Mouse (Mus musculus): ENCODE measurements around the gene Creb3l2. TPM values are rescaled to one million over a fixed set of nuclear protein-coding genes. Genes with fewer than 3 reads are reported as not detected.

Creb3l2 gene
- polyA plus RNA-seq, 1 experiment from 2014 or later = 28.0 TPM

- H3K27me3 ChIP-seq = no peaks in the 10 kb centered on the region
- H3K36me3 ChIP-seq = no peaks in the 10 kb centered on the region
- no peak overlapping the region for H3K4me3 ChIP-seq
- H3K27ac ChIP-seq = no peak overlapping the region
- ATAC-seq (ENCODE audit: borderline replicate concordance, extremely low read depth, low FRiP score, low TSS enrichment) = no peak
- no peaks in the 10 kb centered on the region for H3K9me3 ChIP-seq
- H3K9ac ChIP-seq = no peak overlapping the region
- H3K4me2 ChIP-seq = no peak overlapping the region
- no peaks in the 10 kb centered on the region for H3K4me1 ChIP-seq
These were observed 126.5 kb downstream of the Creb3l2 start for GRCm38 (mm10) chr6:37315440-37315839.

DNA sequence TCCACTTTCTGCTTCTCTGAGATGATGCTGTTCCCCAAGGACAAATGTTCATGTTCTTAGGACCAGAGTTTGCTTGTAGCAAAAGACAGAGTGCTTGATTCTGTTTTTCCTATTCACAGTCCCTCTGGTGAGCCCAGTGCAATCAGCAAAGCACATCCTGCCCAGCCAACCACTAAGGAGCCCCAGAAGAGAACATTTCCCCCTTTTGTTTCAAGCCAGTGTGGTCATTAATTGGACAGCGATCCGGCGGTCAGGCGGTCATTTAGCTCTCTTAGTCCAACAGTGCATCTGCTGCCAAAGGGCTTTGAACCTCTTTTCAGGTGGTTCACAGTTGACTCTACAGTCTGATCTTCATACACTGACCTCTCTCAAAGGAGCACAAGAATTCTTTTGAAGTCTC, 131.3 kb downstream of the Creb3l2 start:
- no peak overlapping the region for H3K4me2 ChIP-seq
- no peaks in the 10 kb centered on the region for H3K27me3 ChIP-seq
- ATAC-seq (ENCODE audit: borderline replicate concordance, extremely low read depth, low FRiP score, low TSS enrichment) = no peak
- H3K4me3 ChIP-seq = no peak overlapping the region
- H3K9me3 ChIP-seq = no peaks in the 10 kb centered on the region
- 93% methylated on average over 4 of the region's 4 CpGs for WGBS
- H3K27ac ChIP-seq = no peak overlapping the region
- H3K4me1 ChIP-seq = no peaks in the 10 kb centered on the region
- no peaks in the 10 kb centered on the region for H3K36me3 ChIP-seq
- H3K9ac ChIP-seq = no peak overlapping the region

GRCm38 (mm10) chr6:37306616-37307015, 135.3 kb downstream of the Creb3l2 start:
- Histone ChIP-seq H3K27me3 (peaks cover 3% of the 10 kb centered on the region), H3K4me3 (no peak overlapping the region), H3K27ac (no peak overlapping the region), H3K9ac (no peak overlapping the region), H3K4me2 (no peak overlapping the region), H3K36me3 (no peaks in the 10 kb centered on the region), H3K4me1 (no peaks in the 10 kb centered on the region), H3K9me3 (no peaks in the 10 kb centered on the region)
- no peak for ATAC-seq (ENCODE audit: borderline replicate concordance, extremely low read depth, low FRiP score, low TSS enrichment)
- WGBS = 91% methylated on average over 1 of the region's 1 CpGs

GRCm38 (mm10) chr6:37300492-37300891, 141.5 kb downstream of the Creb3l2 start:
- Histone ChIP-seq H3K4me3 (no peak overlapping the region), H3K4me1 (peaks cover 15% of the 10 kb centered on the region), H3K27ac (no peak overlapping the region), H3K27me3 (peaks cover 51% of the 10 kb centered on the region), H3K36me3 (no peaks in the 10 kb centered on the region), H3K4me2 (peak overlapping the region; percentile 96), H3K9ac (no peak overlapping the region), H3K9me3 (no peaks in the 10 kb centered on the region)
- ATAC-seq (ENCODE audit: borderline replicate concordance, extremely low read depth, low FRiP score, low TSS enrichment) = no peak
- WGBS = 13% methylated on average over 13 of the region's 13 CpGs

DNA sequence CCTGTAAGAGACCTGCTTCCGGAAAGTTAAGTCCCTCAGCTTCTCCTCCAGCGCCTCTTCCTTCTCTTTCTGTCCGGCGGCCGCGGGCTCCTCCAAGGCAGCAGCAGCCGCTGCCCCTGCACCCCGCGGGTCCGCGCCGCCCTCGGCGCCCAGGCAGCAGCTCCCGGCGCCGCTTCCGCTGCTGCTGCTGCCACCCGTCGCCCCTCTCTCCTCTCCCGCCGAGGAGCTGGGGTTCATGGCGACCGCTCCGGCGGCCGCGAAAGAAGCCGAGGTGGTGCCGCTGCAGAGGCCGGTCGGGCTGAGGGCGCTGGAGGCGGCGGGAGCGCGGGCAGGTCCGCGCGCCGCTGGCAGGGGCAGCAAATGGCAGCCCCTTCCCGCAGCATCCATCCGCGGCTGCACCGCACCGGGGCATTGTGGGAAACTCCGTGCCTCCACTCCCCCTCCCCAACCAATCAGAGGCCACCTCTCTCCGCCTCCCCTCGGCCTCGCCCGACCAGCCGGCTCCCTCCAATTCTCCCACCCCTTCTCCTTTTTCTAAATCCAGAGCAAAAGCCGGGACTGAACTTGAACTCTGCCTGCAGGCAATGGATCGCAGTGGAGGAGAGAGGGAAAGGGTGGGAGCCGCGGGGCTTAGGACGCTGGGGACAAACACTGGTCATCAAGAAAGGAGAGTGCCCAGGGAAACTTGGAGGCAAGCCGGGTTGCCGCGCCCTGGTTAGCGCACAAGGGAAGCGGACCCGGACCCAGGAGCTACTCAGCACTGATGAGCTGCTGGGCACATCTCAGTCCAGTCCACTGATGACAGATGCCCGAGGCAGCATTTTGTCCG, 142.2 kb downstream of the Creb3l2 start, which contains the start of gene Dgki:
TSS of gene Dgki (minus strand) at position 623 of the 829 bp plus-strand sequence.
- peak; percentile 65; the same call in 1 of the 2 replicates for ATAC-seq (ENCODE audit: borderline replicate concordance, extremely low read depth, low FRiP score, low TSS enrichment)
- Histone ChIP-seq H3K4me3 (peak within 1 kb of the TSS; percentile 53), H3K27ac (no peak within 1 kb of the TSS), H3K36me3 (no peaks in the 10 kb centered on the region), H3K4me1 (peaks cover 15% of the 10 kb centered on the region), H3K9me3 (no peaks in the 10 kb centered on the region), H3K4me2 (peak within 1 kb of the TSS; percentile 96), H3K27me3 (peaks cover 51% of the 10 kb centered on the region), H3K9ac (peak within 1 kb of the TSS; percentile 16; the same call in 1 of the 2 replicates)
- under 1% methylated on average over 61 of the region's 65 CpGs for WGBS

- Histone ChIP-seq H3K27me3 (peaks cover 51% of the 10 kb centered on the region), H3K4me1 (peaks cover 15% of the 10 kb centered on the region), H3K4me2 (peak overlapping the region; percentile 96), H3K27ac (no peak overlapping the region), H3K9me3 (no peaks in the 10 kb centered on the region), H3K9ac (no peak overlapping the region), H3K36me3 (no peaks in the 10 kb centered on the region), H3K4me3 (peak overlapping the region; percentile 53)
- no peak for ATAC-seq (ENCODE audit: borderline replicate concordance, extremely low read depth, low FRiP score, low TSS enrichment)
- WGBS = 37% methylated on average over 4 of the region's 4 CpGs
These were observed 143.0 kb downstream of the Creb3l2 start for GRCm38 (mm10) chr6:37298982-37299381.

GRCm38 (mm10) chr6:37297744-37298482, 144.0 kb downstream of the Creb3l2 start:
- H3K4me2 ChIP-seq = no peak overlapping the region
- no peak for ATAC-seq (ENCODE audit: borderline replicate concordance, extremely low read depth, low FRiP score, low TSS enrichment)
- no peaks in the 10 kb centered on the region for H3K9me3 ChIP-seq
- H3K36me3 ChIP-seq = no peaks in the 10 kb centered on the region
- no peak overlapping the region for H3K4me3 ChIP-seq
- peaks cover 15% of the 10 kb centered on the region for H3K4me1 ChIP-seq
- H3K9ac ChIP-seq = no peak overlapping the region
- H3K27ac ChIP-seq = no peak overlapping the region
- WGBS = 48% methylated on average over 8 of the region's 8 CpGs
- H3K27me3 ChIP-seq = peaks cover 51% of the 10 kb centered on the region

DNA sequence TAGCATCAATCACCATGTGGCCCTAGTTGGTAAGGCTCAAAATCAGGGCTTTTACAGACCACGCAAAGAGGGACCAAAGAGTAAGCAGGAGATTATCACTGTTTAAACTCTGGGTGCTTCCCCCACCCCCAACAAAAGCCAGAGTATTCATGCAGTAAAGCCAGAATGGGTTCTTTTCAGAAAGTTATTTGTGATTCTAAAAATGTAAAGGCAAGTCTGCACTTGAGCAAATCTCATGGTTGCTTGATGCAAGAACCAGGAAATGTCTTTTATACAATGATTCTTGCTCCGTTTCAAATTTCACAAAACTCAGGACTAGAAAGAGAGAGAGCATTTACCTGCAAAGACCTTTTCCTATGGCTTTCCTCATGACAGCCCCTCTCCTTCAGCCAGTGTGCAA, 149.9 kb downstream of the Creb3l2 start:
- Histone ChIP-seq H3K4me3 (no peak overlapping the region), H3K36me3 (no peaks in the 10 kb centered on the region), H3K9me3 (no peaks in the 10 kb centered on the region), H3K4me2 (no peak overlapping the region), H3K4me1 (no peaks in the 10 kb centered on the region), H3K27me3 (peaks cover 3% of the 10 kb centered on the region; the same call in 1 of the 2 replicates), H3K27ac (no peak overlapping the region), H3K9ac (no peak overlapping the region)
- 62% methylated on average over 2 of the region's 2 CpGs for WGBS
- no peak for ATAC-seq (ENCODE audit: borderline replicate concordance, extremely low read depth, low FRiP score, low TSS enrichment)

DNA sequence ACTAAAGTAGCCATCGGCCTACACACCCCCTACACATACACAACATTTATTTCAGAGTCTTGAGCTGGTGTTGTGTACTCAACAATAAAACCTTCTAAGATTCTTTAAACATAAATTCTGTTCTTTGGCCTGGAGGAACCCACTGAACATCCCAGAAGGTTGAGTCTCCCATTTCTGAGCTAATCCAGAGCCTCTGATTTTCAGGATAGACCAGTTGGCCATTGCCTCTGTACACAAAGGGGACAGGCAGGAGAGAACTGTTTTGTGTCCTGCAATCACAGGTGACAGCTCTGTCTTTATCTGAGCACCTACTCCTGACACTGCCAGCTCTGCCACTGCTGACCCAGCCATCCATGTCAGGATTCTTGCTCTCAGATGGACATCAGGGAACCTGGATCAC, 150.8 kb downstream of the Creb3l2 start:
- Histone ChIP-seq H3K27me3 (no peaks in the 10 kb centered on the region), H3K36me3 (no peaks in the 10 kb centered on the region), H3K4me3 (no peak overlapping the region), H3K4me1 (no peaks in the 10 kb centered on the region), H3K9me3 (no peaks in the 10 kb centered on the region), H3K27ac (no peak overlapping the region), H3K9ac (no peak overlapping the region), H3K4me2 (no peak overlapping the region)
- no peak for ATAC-seq (ENCODE audit: borderline replicate concordance, extremely low read depth, low FRiP score, low TSS enrichment)
- 89% methylated on average over 1 of the region's 1 CpGs for WGBS

DNA sequence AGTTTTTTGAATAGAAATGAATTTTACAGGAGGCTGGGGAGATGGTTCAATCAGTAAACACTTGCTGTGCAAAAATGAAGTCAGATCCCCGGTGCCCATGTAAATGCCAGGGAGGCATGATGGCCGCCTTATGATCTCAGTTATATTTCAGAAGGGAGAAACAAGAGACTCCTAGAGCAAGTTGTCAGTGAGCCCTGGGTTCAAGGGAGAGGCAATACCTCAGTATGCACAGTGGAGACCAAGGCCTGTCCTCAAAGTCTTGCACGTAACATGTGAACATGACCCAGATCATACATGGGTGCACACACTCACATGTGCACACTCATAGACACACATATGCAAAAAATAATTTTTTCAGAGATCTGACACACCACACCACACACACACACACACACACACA, 151.3 kb downstream of the Creb3l2 start:
- no peak overlapping the region for H3K4me3 ChIP-seq
- no peaks in the 10 kb centered on the region for H3K4me1 ChIP-seq
- no peaks in the 10 kb centered on the region for H3K9me3 ChIP-seq
- H3K27ac ChIP-seq = no peak overlapping the region
- H3K36me3 ChIP-seq = no peaks in the 10 kb centered on the region
- H3K27me3 ChIP-seq = no peaks in the 10 kb centered on the region
- H3K4me2 ChIP-seq = no peak overlapping the region
- no peak overlapping the region for H3K9ac ChIP-seq
- ATAC-seq (ENCODE audit: borderline replicate concordance, extremely low read depth, low FRiP score, low TSS enrichment) = no peak
- 97% methylated on average over 3 of the region's 3 CpGs for WGBS

DNA sequence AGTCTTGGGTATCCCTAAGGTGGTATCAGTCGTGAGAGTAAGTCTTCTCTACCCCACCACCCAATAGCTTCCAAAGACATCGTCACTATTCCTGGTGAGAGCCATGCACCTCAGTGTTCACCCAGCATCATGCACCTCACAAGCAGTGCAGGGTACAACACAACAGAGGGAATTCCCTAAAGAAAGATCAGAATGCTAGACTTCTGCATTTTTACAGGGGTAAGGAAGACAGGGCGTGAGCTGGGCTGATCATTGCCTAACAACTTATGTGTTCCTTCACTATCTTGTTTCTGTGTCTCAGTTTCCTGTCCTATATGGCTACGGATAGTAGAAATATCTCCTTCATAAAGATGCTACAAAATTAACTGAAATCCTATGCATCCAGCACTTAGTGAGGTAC, 155.8 kb downstream of the Creb3l2 start:
- no peak for ATAC-seq (ENCODE audit: borderline replicate concordance, extremely low read depth, low FRiP score, low TSS enrichment)
- Histone ChIP-seq H3K9me3 (no peaks in the 10 kb centered on the region), H3K36me3 (no peaks in the 10 kb centered on the region), H3K27ac (no peak overlapping the region), H3K4me2 (no peak overlapping the region), H3K4me1 (no peaks in the 10 kb centered on the region), H3K27me3 (no peaks in the 10 kb centered on the region), H3K4me3 (no peak overlapping the region), H3K9ac (no peak overlapping the region)
- WGBS = 88% methylated on average over 4 of the region's 4 CpGs

DNA sequence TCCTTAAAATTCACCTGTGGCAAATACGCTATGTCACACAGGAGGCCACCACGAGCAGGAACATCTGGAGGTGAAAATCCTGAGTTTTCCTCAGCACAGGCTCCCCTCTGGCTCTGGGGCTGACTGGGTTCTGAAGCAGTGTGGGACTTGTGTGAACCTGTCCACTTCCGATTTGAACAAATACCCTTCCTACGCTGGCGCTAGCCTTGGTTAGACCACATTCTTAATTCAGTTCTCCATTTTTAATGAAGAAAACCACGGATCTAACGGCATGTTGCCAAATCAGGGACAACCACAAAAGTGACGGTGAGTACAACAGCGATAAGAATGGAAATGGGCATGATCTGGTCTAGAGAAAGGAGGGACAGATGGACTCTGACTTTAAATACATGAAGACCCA, 157.1 kb downstream of the Creb3l2 start:
- Histone ChIP-seq H3K4me1 (no peaks in the 10 kb centered on the region), H3K4me3 (no peak overlapping the region), H3K27ac (no peak overlapping the region), H3K4me2 (no peak overlapping the region), H3K9ac (no peak overlapping the region), H3K9me3 (no peaks in the 10 kb centered on the region), H3K36me3 (no peaks in the 10 kb centered on the region), H3K27me3 (no peaks in the 10 kb centered on the region)
- ATAC-seq (ENCODE audit: borderline replicate concordance, extremely low read depth, low FRiP score, low TSS enrichment) = no peak
- 89% methylated on average over 9 of the region's 9 CpGs for WGBS

Data from lung, embryonic 15.5 days (tissue).